Mouse (Mus musculus) embryonic facial prominence, embryonic 13.5 days (tissue): Measurements from ENCODE around the gene Metap1. TPM values are rescaled to one million over a fixed set of nuclear protein-coding genes. Genes with fewer than 3 reads are reported as not detected.
A peak's percentile ranks its signal among the peaks of the same experiment; 100 is the strongest.

Experiments
- ATAC-seq: fragments of 200-750 bp; cut with Nextera tagmentation; 2 replicates; pipeline ENCODE4 v1.8.0; 2017; ENCODE audit warnings: low read depth; ENCODE audit not compliant: insufficient number of reproducible peaks, insufficient read depth, low FRiP score, low TSS enrichment
- H3K27ac ChIP-seq: fragments of 300-500 bp; sonication (generic); 2 replicates; pipeline ENCODE4 v1.5.1; 2015; ENCODE audit warnings: moderate library complexity, mild to moderate bottlenecking, inconsistent platforms
- H3K27me3 ChIP-seq: fragments of 300-500 bp; sonication (generic); 2 replicates; pipeline ENCODE4 v1.6.1; 2015; ENCODE audit warnings: mild to moderate bottlenecking, inconsistent platforms
- H3K36me3 ChIP-seq: fragments of 300-500 bp; sonication (generic); 2 replicates; pipeline ENCODE4 v1.6.1; 2015; ENCODE audit warnings: mild to moderate bottlenecking, inconsistent platforms
- H3K4me1 ChIP-seq: fragments of 300-500 bp; sonication (generic); 2 replicates; pipeline ENCODE4 v1.6.1; 2015; ENCODE audit warnings: inconsistent platforms
- H3K4me2 ChIP-seq: fragments of 300-500 bp; sonication (generic); 2 replicates; pipeline ENCODE4 v1.6.1; 2015; ENCODE audit warnings: moderate library complexity, mild to moderate bottlenecking, inconsistent platforms
- H3K4me3 ChIP-seq: fragments of 300-500 bp; sonication (generic); 2 replicates; pipeline ENCODE4 v1.5.1; 2015; ENCODE audit warnings: mild to moderate bottlenecking, inconsistent platforms
- H3K9ac ChIP-seq: fragments of 300-500 bp; sonication (generic); 2 replicates; pipeline ENCODE4 v1.6.1; 2015; ENCODE audit warnings: mild to moderate bottlenecking, inconsistent platforms
- H3K9me3 ChIP-seq: fragments of 300-500 bp; sonication (generic); 2 replicates; pipeline ENCODE4 v1.6.1; 2016; ENCODE audit warnings: inconsistent platforms
- WGBS: fragments of 180-500 bp; shearing (Covaris S2); methylation state at CpG from one replicate; pipeline ENCODE4 v1.1.7; 2015; ENCODE audit warnings: mixed read lengths; 5-methylcytosine and 5-hydroxymethylcytosine counted together
- polyA plus RNA-seq: library from polyadenylated mRNA; unstranded; fragments of >200 nt; fragmentation: Nextera tagmentation; extraction: Ambion mirVana; gene quantifications from 2 replicates; pipeline ENCODE4 v1.2.1, GENCODE M21; 2015

The Metap1 gene
- polyA plus RNA-seq, 1 experiment from 2014 or later = 38.3 TPM

GRCm38 (mm10) chr3:138525494-138525893 lies 36.2 kb upstream of the Metap1 start:
- H3K9me3 ChIP-seq = no peaks in the 10 kb centered on the region
- no peaks in the 10 kb centered on the region for H3K36me3 ChIP-seq
- peaks cover 16% of the 10 kb centered on the region for H3K4me1 ChIP-seq
- 54% methylated on average over 8 of the region's 8 CpGs for WGBS
- H3K27ac ChIP-seq = peak overlapping the region; percentile 7; the same call in 1 of the 2 replicates
- H3K4me2 ChIP-seq = peak overlapping the region; percentile 81
- no peak overlapping the region for H3K9ac ChIP-seq
- ATAC-seq = no peak
- no peak overlapping the region for H3K4me3 ChIP-seq
- H3K27me3 ChIP-seq = no peaks in the 10 kb centered on the region

- Histone ChIP-seq H3K9me3 (no peaks in the 10 kb centered on the region), H3K36me3 (no peaks in the 10 kb centered on the region), H3K27ac (no peak overlapping the region), H3K27me3 (no peaks in the 10 kb centered on the region), H3K4me2 (no peak overlapping the region), H3K4me3 (no peak overlapping the region), H3K9ac (no peak overlapping the region), H3K4me1 (peaks cover 7% of the 10 kb centered on the region)
- no peak for ATAC-seq
- 88% methylated on average over 4 of the region's 4 CpGs for WGBS
Observed at GRCm38 (mm10) chr3:138523956-138524355, 34.6 kb upstream of the Metap1 start.

- Histone ChIP-seq H3K27ac (no peak overlapping the region), H3K9me3 (no peaks in the 10 kb centered on the region), H3K4me3 (no peak overlapping the region), H3K9ac (no peak overlapping the region), H3K4me2 (no peak overlapping the region), H3K27me3 (no peaks in the 10 kb centered on the region), H3K36me3 (no peaks in the 10 kb centered on the region), H3K4me1 (no peaks in the 10 kb centered on the region)
- no peak for ATAC-seq
- 83% methylated on average over 6 of the region's 6 CpGs for WGBS
Observed at GRCm38 (mm10) chr3:138519218-138519617, 29.9 kb upstream of the Metap1 start.

- no peaks in the 10 kb centered on the region for H3K36me3 ChIP-seq
- no peaks in the 10 kb centered on the region for H3K9me3 ChIP-seq
- H3K4me2 ChIP-seq = no peak overlapping the region
- no peak overlapping the region for H3K27ac ChIP-seq
- H3K4me3 ChIP-seq = no peak overlapping the region
- ATAC-seq = no peak
- WGBS = 61% methylated on average over 3 of the region's 3 CpGs
- H3K27me3 ChIP-seq = no peaks in the 10 kb centered on the region
- H3K9ac ChIP-seq = no peak overlapping the region
- H3K4me1 ChIP-seq = no peaks in the 10 kb centered on the region
Observed at GRCm38 (mm10) chr3:138517881-138518280, 28.6 kb upstream of the Metap1 start.

- Histone ChIP-seq H3K4me3 (no peak overlapping the region), H3K27me3 (no peaks in the 10 kb centered on the region), H3K4me1 (no peaks in the 10 kb centered on the region), H3K4me2 (no peak overlapping the region), H3K27ac (no peak overlapping the region), H3K9me3 (no peaks in the 10 kb centered on the region), H3K36me3 (no peaks in the 10 kb centered on the region), H3K9ac (no peak overlapping the region)
- ATAC-seq = no peak
- WGBS = 50% methylated on average over 10 of the region's 10 CpGs
Observed at GRCm38 (mm10) chr3:138515656-138516370, 26.5 kb upstream of the Metap1 start.

GRCm38 (mm10) chr3:138514749-138515148 lies 25.4 kb upstream of the Metap1 start:
- Histone ChIP-seq H3K9ac (no peak overlapping the region), H3K4me1 (no peaks in the 10 kb centered on the region), H3K4me2 (no peak overlapping the region), H3K36me3 (no peaks in the 10 kb centered on the region), H3K4me3 (no peak overlapping the region), H3K9me3 (no peaks in the 10 kb centered on the region), H3K27me3 (no peaks in the 10 kb centered on the region), H3K27ac (no peak overlapping the region)
- no peak for ATAC-seq
- WGBS = 62% methylated on average over 3 of the region's 3 CpGs

- Histone ChIP-seq H3K9me3 (no peaks in the 10 kb centered on the region), H3K27ac (no peak overlapping the region), H3K4me2 (no peak overlapping the region), H3K27me3 (no peaks in the 10 kb centered on the region), H3K9ac (no peak overlapping the region), H3K36me3 (no peaks in the 10 kb centered on the region), H3K4me1 (no peaks in the 10 kb centered on the region), H3K4me3 (no peak overlapping the region)
- no peak for ATAC-seq
- WGBS = 73% methylated on average over 12 of the region's 12 CpGs
Observed at GRCm38 (mm10) chr3:138513243-138513642, 23.9 kb upstream of the Metap1 start.

- Histone ChIP-seq H3K4me1 (no peaks in the 10 kb centered on the region), H3K27ac (no peak overlapping the region), H3K4me2 (no peak overlapping the region), H3K36me3 (no peaks in the 10 kb centered on the region), H3K9ac (no peak overlapping the region), H3K27me3 (no peaks in the 10 kb centered on the region), H3K4me3 (no peak overlapping the region), H3K9me3 (no peaks in the 10 kb centered on the region)
- ATAC-seq = no peak
- WGBS = 72% methylated on average over 5 of the region's 5 CpGs
Observed at GRCm38 (mm10) chr3:138510471-138510870, 21.2 kb upstream of the Metap1 start.

GRCm38 (mm10) chr3:138509581-138509980 lies 20.3 kb upstream of the Metap1 start:
- no peak for ATAC-seq
- Histone ChIP-seq H3K36me3 (no peaks in the 10 kb centered on the region), H3K9ac (no peak overlapping the region), H3K4me2 (no peak overlapping the region), H3K27ac (no peak overlapping the region), H3K27me3 (no peaks in the 10 kb centered on the region), H3K9me3 (no peaks in the 10 kb centered on the region), H3K4me1 (no peaks in the 10 kb centered on the region), H3K4me3 (no peak overlapping the region)
- 90% methylated on average over 2 of the region's 2 CpGs for whole genome bisulfite sequencing

- H3K36me3 ChIP-seq = no peaks in the 10 kb centered on the region
- H3K4me3 ChIP-seq = no peak overlapping the region
- H3K27ac ChIP-seq = no peak overlapping the region
- no peaks in the 10 kb centered on the region for H3K4me1 ChIP-seq
- no peak overlapping the region for H3K4me2 ChIP-seq
- H3K9me3 ChIP-seq = no peaks in the 10 kb centered on the region
- no peak overlapping the region for H3K9ac ChIP-seq
- WGBS = 59% methylated on average over 6 of the region's 6 CpGs
- no peak for ATAC-seq
- H3K27me3 ChIP-seq = no peaks in the 10 kb centered on the region
Observed at GRCm38 (mm10) chr3:138506749-138507148, 17.4 kb upstream of the Metap1 start.

GRCm38 (mm10) chr3:138503754-138504153 lies 14.4 kb upstream of the Metap1 start:
- Histone ChIP-seq H3K27me3 (no peaks in the 10 kb centered on the region), H3K9ac (no peak overlapping the region), H3K27ac (no peak overlapping the region), H3K4me2 (no peak overlapping the region), H3K4me3 (no peak overlapping the region), H3K36me3 (no peaks in the 10 kb centered on the region), H3K4me1 (no peaks in the 10 kb centered on the region), H3K9me3 (no peaks in the 10 kb centered on the region)
- ATAC-seq = no peak
- 88% methylated on average over 11 of the region's 11 CpGs for WGBS

GRCm38 (mm10) chr3:138499854-138500740 lies 10.8 kb upstream of the Metap1 start:
- Histone ChIP-seq H3K27ac (no peak overlapping the region), H3K27me3 (no peaks in the 10 kb centered on the region), H3K9ac (no peak overlapping the region), H3K4me3 (no peak overlapping the region), H3K4me2 (no peak overlapping the region), H3K36me3 (no peaks in the 10 kb centered on the region), H3K9me3 (no peaks in the 10 kb centered on the region), H3K4me1 (no peaks in the 10 kb centered on the region)
- WGBS = 65% methylated on average over 15 of the region's 15 CpGs
- ATAC-seq = no peak
